Mouse (Mus musculus): ENCODE results near the gene Htr1d. TPM values are rescaled to one million over a fixed set of nuclear protein-coding genes. Genes with fewer than 3 reads are reported as not detected.

Gene Htr1d
- total RNA-seq (2023), result not detected

DNA sequence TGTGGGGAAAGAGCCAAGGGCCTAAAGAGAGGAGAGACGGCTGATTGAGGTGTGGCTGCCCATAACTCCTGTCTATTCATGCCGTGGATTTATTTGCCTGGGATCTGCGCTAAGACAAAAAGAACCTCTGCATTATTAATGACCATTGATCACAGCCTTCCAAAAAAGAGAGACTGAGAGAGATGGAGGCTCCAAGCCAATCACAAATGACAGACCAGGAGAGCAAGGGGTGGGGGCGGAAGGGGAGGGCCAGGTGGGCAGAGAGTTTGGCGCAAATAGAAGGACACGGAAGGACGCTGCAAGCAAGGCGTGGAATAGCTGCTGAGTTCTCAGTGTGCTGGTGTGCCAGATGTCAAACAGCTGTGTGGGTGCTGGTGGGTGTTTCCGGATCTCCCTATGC is at the start of gene Htr1d:
Htr1d (plus strand) TSS at position 301 of the 400 bp plus-strand sequence.

GRCm38 (mm10) chr4:136462086-136462838 is 38.9 kb downstream of the Htr1d start, which contains the start of gene 6030445D17Rik:
Gene 6030445D17Rik (plus strand): TSS chr4:136462250.

GRCm38 (mm10) chr4:136469371-136469903 is 46.1 kb downstream of the Htr1d start, which contains the start of gene Luzp1:
Gene Luzp1 (plus strand): TSS chr4:136469761.

Other genes with a start within 250 kb of the Htr1d start
- gene Asap3, start 217.2 kb upstream of the Htr1d start, total RNA-seq (2023), result under 1 TPM in 1 of 2 experiments, not detected in 1; 0.24 TPM
- 1 to 10 TPM; 6.0 to 6.2 TPM for gene Tcea3, start 175.8 kb upstream of the Htr1d start, total RNA-seq (2023)
- 10 to 100 TPM in 1 of 2 experiments, 1 to 10 TPM in 1; 9.7 to 10.9 TPM for gene Zfp46, start 138.8 kb upstream of the Htr1d start, total RNA-seq (2023)
- gene Hnrnpr, start 112.6 kb upstream of the Htr1d start, total RNA-seq (2023), result 10 to 100 TPM; 59.6 to 62.2 TPM
- gene 6030445D17Rik, start 38.7 kb downstream of the Htr1d start, total RNA-seq (2023), result not detected
- gene Luzp1, start 46.2 kb downstream of the Htr1d start, total RNA-seq (2023), result 10 to 100 TPM; 11.8 to 13.0 TPM
- 10 to 100 TPM; 39.5 to 46.0 TPM for gene Kdm1a, start 179.2 kb downstream of the Htr1d start, total RNA-seq (2023)
- gene Tex46, start 186.9 kb downstream of the Htr1d start, total RNA-seq (2023), result not detected
- not detected for gene Lactbl1, start 199.1 kb downstream of the Htr1d start, total RNA-seq (2023)

Data from monocyte, adult 59 days (primary cell).